Mouse (Mus musculus): ENCODE measurements around the gene Cnpy2. TPM values are rescaled to one million over a fixed set of nuclear protein-coding genes. Genes with fewer than 3 reads are reported as not detected.

The Cnpy2 gene
- 155 and 167 TPM in 2 replicates for polyA plus RNA-seq (2021; fragmentation: Nextera tagmentation)
- long read RNA-seq, experiment 1, transcript Cnpy2-202 (6 exons, 1,383 nt), result major isoform, 89 of 104 reads
- long read RNA-seq, experiment 1, partial matches to known transcripts, result 5 of 104 reads
- long read RNA-seq, experiment 1, other reads (novel, unspliced or antisense), result 8 of 104 reads
- long read RNA-seq, experiment 2, transcript Cnpy2-202 (6 exons, 1,383 nt), result major isoform, 28 of 33 reads
- long read RNA-seq, experiment 2, partial matches to known transcripts, result 0 of 33 reads
- long read RNA-seq, experiment 2, other reads (novel, unspliced or antisense), result 4 of 33 reads

GRCm38 (mm10) chr10:128322141-128323108, at the start of gene Cnpy2:
Cnpy2 (plus strand) TSS chr10:128322459.

GRCm38 (mm10) chr10:128298702-128299171, 23.5 kb upstream of the Cnpy2 start, which contains the start of gene Il23a:
Il23a (minus strand) TSS chr10:128298752.

GRCm38 (mm10) chr10:128303126-128304021, 18.9 kb upstream of the Cnpy2 start, which contains the start of gene Pan2:
Pan2 (plus strand) TSS chr10:128303335.

GRCm38 (mm10) chr10:128337306-128338181, 15.3 kb downstream of the Cnpy2 start, which contains the start of gene Cs:
Cs (plus strand) TSS chr10:128337734.

GRCm38 (mm10) chr10:128368402-128369217, 46.4 kb downstream of the Cnpy2 start, which contains the start of gene Coq10a:
Coq10a (minus strand) TSS chr10:128368997.

GRCm38 (mm10) chr10:128376455-128377211, 54.4 kb downstream of the Cnpy2 start, which contains the start of gene Ankrd52:
Ankrd52 (plus strand) TSS chr10:128377115.

Other genes with a start within 250 kb of the Cnpy2 start
- gene Atp5b, start 239.2 kb upstream of the Cnpy2 start, polyA plus RNA-seq (2021; fragmentation: Nextera tagmentation), result 1,647 and 1,721 TPM in 2 replicates
- 4.0 and 4.7 TPM in 2 replicates for gene Baz2a, start 230.9 kb upstream of the Cnpy2 start, polyA plus RNA-seq (2021; fragmentation: Nextera tagmentation)
- gene Rbms2, start 142.2 kb upstream of the Cnpy2 start, polyA plus RNA-seq (2021; fragmentation: Nextera tagmentation), result 2.6 and 2.7 TPM in 2 replicates
- 10.9 and 11.5 TPM in 2 replicates for gene Gls2, start 128.0 kb upstream of the Cnpy2 start, polyA plus RNA-seq (2021; fragmentation: Nextera tagmentation)
- 10.2 and 11.8 TPM in 2 replicates for gene Spryd4, start 110.7 kb upstream of the Cnpy2 start, polyA plus RNA-seq (2021; fragmentation: Nextera tagmentation)
- not detected in 2 replicates for gene Mip, start 96.6 kb upstream of the Cnpy2 start, polyA plus RNA-seq (2021; fragmentation: Nextera tagmentation)
- 2.3 and 4.9 TPM in 2 replicates for gene Timeless, start 90.4 kb upstream of the Cnpy2 start, polyA plus RNA-seq (2021; fragmentation: Nextera tagmentation)
- gene Apon, start 68.4 kb upstream of the Cnpy2 start, polyA plus RNA-seq (2021; fragmentation: Nextera tagmentation), result not detected in 2 replicates
- 0.11 TPM in 1 of 2 replicates, not detected in the other for gene Apof, start 53.8 kb upstream of the Cnpy2 start, polyA plus RNA-seq (2021; fragmentation: Nextera tagmentation)
- gene Stat2, start 51.9 kb upstream of the Cnpy2 start, polyA plus RNA-seq (2021; fragmentation: Nextera tagmentation), result 4.5 and 5.5 TPM in 2 replicates
- gene Il23a, start 23.7 kb upstream of the Cnpy2 start, polyA plus RNA-seq (2021; fragmentation: Nextera tagmentation), result not detected in 2 replicates
- 2.6 and 2.7 TPM in 2 replicates for gene Pan2, start 19.1 kb upstream of the Cnpy2 start, polyA plus RNA-seq (2021; fragmentation: Nextera tagmentation)
- 210 and 229 TPM in 2 replicates for gene Cs, start 15.3 kb downstream of the Cnpy2 start, polyA plus RNA-seq (2021; fragmentation: Nextera tagmentation)
- gene Coq10a, start 46.5 kb downstream of the Cnpy2 start, polyA plus RNA-seq (2021; fragmentation: Nextera tagmentation), result 16.1 and 16.7 TPM in 2 replicates
- 8.8 and 12.6 TPM in 2 replicates for gene Ankrd52, start 54.7 kb downstream of the Cnpy2 start, polyA plus RNA-seq (2021; fragmentation: Nextera tagmentation)
- gene Slc39a5, start 78.8 kb downstream of the Cnpy2 start, polyA plus RNA-seq (2021; fragmentation: Nextera tagmentation), result 0.06 and 0.18 TPM in 2 replicates
- 107 and 127 TPM in 2 replicates for gene Nabp2, start 89.0 kb downstream of the Cnpy2 start, polyA plus RNA-seq (2021; fragmentation: Nextera tagmentation)
- gene Rnf41, start 89.2 kb downstream of the Cnpy2 start, polyA plus RNA-seq (2021; fragmentation: Nextera tagmentation), result 66.3 and 69.8 TPM in 2 replicates
- gene Smarcc2, start 136.8 kb downstream of the Cnpy2 start, polyA plus RNA-seq (2021; fragmentation: Nextera tagmentation), result 80.0 and 92.3 TPM in 2 replicates
- 843 and 993 TPM in 2 replicates for gene Myl6, start 171.7 kb downstream of the Cnpy2 start, polyA plus RNA-seq (2021; fragmentation: Nextera tagmentation)
- 2.1 and 3.8 TPM in 2 replicates for gene Myl6b, start 176.2 kb downstream of the Cnpy2 start, polyA plus RNA-seq (2021; fragmentation: Nextera tagmentation)
- 2.3 and 2.6 TPM in 2 replicates for gene Esyt1, start 203.4 kb downstream of the Cnpy2 start, polyA plus RNA-seq (2021; fragmentation: Nextera tagmentation)
- 5.6 and 5.8 TPM in 2 replicates for gene Zc3h10, start 225.3 kb downstream of the Cnpy2 start, polyA plus RNA-seq (2021; fragmentation: Nextera tagmentation)
- gene Rpl41, start 226.8 kb downstream of the Cnpy2 start, polyA plus RNA-seq (2021; fragmentation: Nextera tagmentation), result 6,437 and 7,138 TPM in 2 replicates
- gene Pa2g4, start 243.5 kb downstream of the Cnpy2 start, polyA plus RNA-seq (2021; fragmentation: Nextera tagmentation), result 50.7 TPM in 2 replicates